Mouse (Mus musculus): ENCODE results near the gene Lrrc73.

DNA sequence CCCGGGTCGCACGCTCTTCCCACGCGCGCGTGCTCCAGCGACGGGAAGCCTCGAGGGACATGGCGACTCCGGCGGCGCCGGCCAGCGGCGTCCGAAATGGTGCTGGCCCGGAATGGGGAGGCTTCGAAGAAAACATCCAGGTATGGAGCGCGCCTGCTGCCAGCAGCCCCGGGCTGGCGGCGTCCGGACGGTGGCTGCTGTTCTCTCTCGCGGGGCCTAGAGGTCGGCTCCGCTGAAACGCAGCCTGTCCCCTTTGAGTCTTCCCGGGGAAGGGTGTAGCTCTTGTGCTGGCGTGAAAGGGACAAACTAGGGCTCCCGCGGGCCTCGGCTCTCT, 5.2 kb upstream of the Lrrc73 start:
- TF ChIP-seq CTCF (IDR thresholded peaks at IDR 0.05; ENCODE audit: extremely low read depth, insufficient read length, insufficient replicate concordance, low read depth, low read length) (no peak), POLR2A (IDR thresholded peaks at IDR 0.05; ENCODE audit: low read depth, low read length) (no peak)

Measured in small intestine, adult 2 months (tissue).